Mouse (Mus musculus) heart, adult 8-10 months (tissue): Measurements from ENCODE around the gene 6430628N08Rik. TPM values are rescaled to one million over a fixed set of nuclear protein-coding genes. Genes with fewer than 3 reads are reported as not detected.

Source experiments
- DNase-seq: peaks from one replicate; pipeline ENCODE4 v3.0.0; 2022; ENCODE audit warnings: low spot score
- total RNA-seq, 4 experiments: library from RNA; stranded (reverse); gene quantifications; 2 replicates each; pipeline ENCODE4 v1.2.4; 2022

6430628N08Rik gene
- total RNA-seq, 4 experiments from 2014 or later = not detected

DNA sequence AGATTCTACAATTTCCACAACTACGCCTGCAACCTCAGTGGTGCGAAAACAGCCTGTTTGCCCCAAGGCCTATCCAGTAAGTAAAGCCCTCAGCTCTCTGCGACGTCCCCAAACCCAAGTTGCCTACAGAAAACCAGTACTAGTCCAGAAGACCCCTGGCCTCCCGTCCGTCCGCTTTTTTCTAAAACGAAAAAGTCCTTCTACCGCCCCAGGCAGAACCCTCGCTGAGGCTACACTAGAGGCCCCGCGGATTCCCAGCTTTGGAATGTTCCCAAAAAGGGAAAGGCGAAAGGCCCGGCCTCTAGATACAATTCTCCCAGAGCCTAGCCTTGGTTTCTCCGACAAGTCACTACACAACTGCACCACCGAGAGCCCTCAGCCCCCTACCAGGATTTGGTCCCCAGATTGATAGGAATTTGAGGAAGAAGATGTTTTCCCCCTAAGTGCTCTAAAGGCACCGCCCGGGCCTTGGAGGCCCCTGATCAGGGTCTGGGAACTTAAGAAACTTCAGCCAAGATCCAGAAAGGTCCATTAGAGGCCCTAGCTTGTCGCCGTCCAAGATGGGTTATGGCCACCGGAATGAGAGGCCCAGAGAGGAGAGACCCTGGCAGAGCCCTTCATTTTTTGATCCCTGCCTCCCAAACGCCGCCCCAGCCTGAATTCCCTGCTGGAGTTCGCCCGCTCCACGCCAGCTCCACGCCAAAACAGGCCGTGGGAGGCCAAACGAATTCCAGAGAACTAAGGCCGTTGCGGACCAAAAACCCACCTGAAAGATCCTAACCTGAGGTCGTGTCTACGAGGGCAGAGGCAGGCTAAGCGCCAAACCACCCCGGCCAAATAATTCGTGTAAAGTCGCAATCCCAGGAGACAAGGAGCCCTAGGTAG lies 48.1 kb downstream of the 6430628N08Rik start:
- no peak for DNase-seq

GRCm38 (mm10) chr4:115939295-115940102 lies 49.0 kb downstream of the 6430628N08Rik start, which contains the start of gene Dmbx1:
TSS of gene Dmbx1 (minus strand) at chr4:115939926.
- DNase-seq = no peak

DNA sequence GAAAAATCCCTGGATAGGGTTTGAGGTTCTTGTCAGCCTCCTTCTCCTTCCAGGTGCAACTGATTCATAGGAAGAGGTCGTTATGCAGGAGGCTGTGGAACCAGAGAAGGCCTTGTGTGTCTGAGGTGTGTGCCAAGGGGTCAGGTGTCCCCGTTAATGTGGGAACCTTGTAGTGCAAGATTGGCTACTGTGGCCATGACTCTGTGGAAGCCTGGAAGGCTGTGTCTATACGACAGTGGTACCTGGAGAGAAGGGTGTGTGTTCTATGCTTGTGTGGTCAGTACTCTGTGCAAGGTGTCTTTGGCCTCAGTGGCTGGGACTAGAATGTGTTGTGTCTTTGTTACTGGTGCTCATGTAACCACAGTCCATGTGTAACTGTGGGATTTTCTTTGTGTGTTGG lies 50.2 kb downstream of the 6430628N08Rik start:
- no peak for DNase-seq

DNA sequence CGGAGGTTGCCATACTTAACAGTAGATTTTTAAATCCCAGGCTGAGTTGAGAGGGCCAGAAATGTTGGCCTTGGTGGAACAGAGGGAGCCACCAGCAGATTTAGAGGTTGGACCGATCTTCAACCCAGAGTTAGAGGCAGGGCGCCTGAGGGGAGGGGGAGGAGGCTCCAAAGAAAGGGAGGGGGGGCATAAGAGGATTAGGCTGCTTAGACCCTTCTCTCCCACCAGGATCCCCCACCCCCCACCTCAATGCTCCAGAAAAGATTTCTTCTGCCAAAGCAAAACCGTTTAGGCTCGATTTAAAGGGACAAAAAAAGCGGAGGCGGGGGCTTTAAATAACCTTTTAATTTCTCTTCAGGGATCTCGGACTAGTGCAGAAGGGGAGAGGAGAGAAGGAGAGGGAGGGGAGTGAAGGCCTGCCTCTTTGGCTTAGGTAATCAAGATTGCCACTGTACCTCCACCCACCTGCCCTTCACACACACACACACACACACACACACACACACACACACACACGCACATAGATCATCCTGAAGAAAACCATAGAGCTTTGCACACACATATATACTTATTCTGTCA lies 50.9 kb downstream of the 6430628N08Rik start:
- no peak for DNase-seq

- DNase-seq = no peak
Observed at GRCm38 (mm10) chr4:115943669-115944314, 53.3 kb downstream of the 6430628N08Rik start.

Other genes with a start within 250 kb of the 6430628N08Rik start
- gene Cyp4b1, start 242.9 kb upstream of the 6430628N08Rik start, total RNA-seq = 10 to 100 TPM; 26.4 to 38.4 (median 34.4) TPM
- 10 to 100 TPM; 39.9 to 43.2 (median 42.3) TPM for gene Efcab14, start 152.9 kb upstream of the 6430628N08Rik start, total RNA-seq
- gene Tex38, start 109.6 kb upstream of the 6430628N08Rik start, total RNA-seq = 1 to 10 TPM in 3 of 4 experiments, under 1 TPM in 1; 0.47 to 2.5 (median 1.4) TPM
- 100 to 1,000 TPM; 110 to 119 (median 113) TPM for gene Atpaf1, start 105.9 kb upstream of the 6430628N08Rik start, total RNA-seq
- 1 to 10 TPM; 3.2 to 4.1 (median 3.4) TPM for gene Mob3c, start 62.6 kb upstream of the 6430628N08Rik start, total RNA-seq
- 10 to 100 TPM; 22.2 to 27.6 (median 25.6) TPM for gene Mknk1, start 51.5 kb upstream of the 6430628N08Rik start, total RNA-seq
- not detected for gene Kncn, start 6.3 kb upstream of the 6430628N08Rik start, total RNA-seq
- gene Dmbx1, start 49.3 kb downstream of the 6430628N08Rik start, total RNA-seq = not detected
- gene Faah, start 127.3 kb downstream of the 6430628N08Rik start, total RNA-seq = under 1 TPM in 3 of 4 experiments, not detected in 1; 0.34 to 0.82 (median 0.49) TPM
- 10 to 100 TPM; 30.3 to 34.5 (median 32.7) TPM for gene Nsun4, start 163.2 kb downstream of the 6430628N08Rik start, total RNA-seq
- 1,000 to 10,000 TPM; 1,639 to 1,931 (median 1,745) TPM for gene Uqcrh, start 184.4 kb downstream of the 6430628N08Rik start, total RNA-seq
- 10 to 100 TPM; 24.4 to 26.0 (median 25.7) TPM for gene Lrrc41, start 184.6 kb downstream of the 6430628N08Rik start, total RNA-seq
- under 1 TPM; 0.06 to 0.53 (median 0.17) TPM for gene Rad54l, start 233.0 kb downstream of the 6430628N08Rik start, total RNA-seq
- 10 to 100 TPM; 58.8 to 63.2 (median 62.0) TPM for gene Pomgnt1, start 233.2 kb downstream of the 6430628N08Rik start, total RNA-seq